Mouse (Mus musculus) heart, embryonic 15.5 days (tissue): ENCODE data around the gene Sass6. TPM values are rescaled to one million over a fixed set of nuclear protein-coding genes. Genes with fewer than 3 reads are reported as not detected.
"Not testable (repeated sequence)": the region's sequence is repeated elsewhere in the genome, so short reads cannot be mapped to it uniquely, and the experiment has no call there.

ENCODE experiments used
- ATAC-seq: fragments of 200-750 bp; cut with Nextera tagmentation; replicated peaks from 2 replicates; pipeline ENCODE4 v1.8.0; 2017; ENCODE audit warnings: low read depth, moderate TSS enrichment; ENCODE audit not compliant: insufficient number of reproducible peaks, insufficient read depth, low FRiP score
- H3K27ac ChIP-seq: fragments of 300-500 bp; sonication (generic); 2 replicates; pipeline ENCODE4 v1.5.1; 2015; ENCODE audit warnings: mild to moderate bottlenecking, inconsistent platforms
- H3K27me3 ChIP-seq: fragments of 300-500 bp; sonication (generic); 2 replicates; pipeline ENCODE4 v1.6.1; 2015; ENCODE audit warnings: inconsistent platforms
- H3K36me3 ChIP-seq: fragments of 300-500 bp; sonication (generic); 2 replicates; pipeline ENCODE4 v1.6.1; 2015; ENCODE audit warnings: mild to moderate bottlenecking, inconsistent platforms
- H3K4me1 ChIP-seq: fragments of 300-500 bp; sonication (generic); replicated peaks from 2 replicates; pipeline ENCODE4 v1.6.1; 2015; ENCODE audit warnings: inconsistent platforms
- H3K4me2 ChIP-seq: fragments of 300-500 bp; sonication (generic); 2 replicates; pipeline ENCODE4 v1.6.1; 2015; ENCODE audit warnings: inconsistent platforms, mild to moderate bottlenecking, moderate library complexity
- H3K4me3 ChIP-seq: fragments of 300-500 bp; sonication (generic); 2 replicates; pipeline ENCODE4 v1.5.1; 2015; ENCODE audit warnings: mild to moderate bottlenecking, inconsistent platforms
- H3K9ac ChIP-seq: fragments of 300-500 bp; sonication (generic); 2 replicates; pipeline ENCODE4 v1.6.1; 2015; ENCODE audit warnings: mild to moderate bottlenecking, inconsistent platforms
- H3K9me3 ChIP-seq: fragments of 300-500 bp; sonication (generic); replicated peaks from 2 replicates; pipeline ENCODE4 v1.6.1; 2016; ENCODE audit warnings: inconsistent platforms
- WGBS: fragments of 180-500 bp; shearing (Covaris S2); methylation state at CpG from one replicate; pipeline ENCODE4 v1.1.7; 2015; ENCODE audit warnings: mixed read lengths; 5-methylcytosine and 5-hydroxymethylcytosine counted together
- polyA plus RNA-seq: library from polyadenylated mRNA; unstranded; fragments of >200 nt; fragmentation: Nextera tagmentation; extraction: Ambion mirVana; gene quantifications from 2 replicates; pipeline ENCODE4 v1.2.1, GENCODE M21; 2015

Gene Sass6
- polyA plus RNA-seq, 1 experiment from 2014 or later, result 12.6 TPM

- peaks cover 27% of the 10 kb centered on the region for H3K4me1 ChIP-seq
Measured at GRCm38 (mm10) chr3:116653278-116653945, 58.6 kb downstream of the Sass6 start.

GRCm38 (mm10) chr3:116654051-116654450 lies 59.3 kb downstream of the Sass6 start:
- H3K36me3 ChIP-seq, H3K9ac ChIP-seq, H3K27ac ChIP-seq, ATAC-seq, H3K4me2 ChIP-seq, H3K4me3 ChIP-seq, H3K9me3 ChIP-seq, H3K27me3 ChIP-seq: not testable (repeated sequence)
- 91% methylated on average over 11 of the region's 11 CpGs for WGBS
- H3K4me1 ChIP-seq, result peaks cover 29% of the 10 kb centered on the region

More at GRCm38 (mm10) chr3:116653278-116653945, 58.6 kb downstream of the Sass6 start:
- peaks cover 5% of the 10 kb centered on the region; the same call in 1 of the 2 replicates for H3K36me3 ChIP-seq
- no peak overlapping the region for H3K27ac ChIP-seq
- no peaks in the 10 kb centered on the region for H3K9me3 ChIP-seq
- no peak overlapping the region for H3K9ac ChIP-seq
- 41% methylated on average over 5 of the region's 5 CpGs for WGBS
- no peaks in the 10 kb centered on the region for H3K27me3 ChIP-seq
- no peak for ATAC-seq
- no peak overlapping the region for H3K4me2 ChIP-seq
- no peak overlapping the region for H3K4me3 ChIP-seq

DNA sequence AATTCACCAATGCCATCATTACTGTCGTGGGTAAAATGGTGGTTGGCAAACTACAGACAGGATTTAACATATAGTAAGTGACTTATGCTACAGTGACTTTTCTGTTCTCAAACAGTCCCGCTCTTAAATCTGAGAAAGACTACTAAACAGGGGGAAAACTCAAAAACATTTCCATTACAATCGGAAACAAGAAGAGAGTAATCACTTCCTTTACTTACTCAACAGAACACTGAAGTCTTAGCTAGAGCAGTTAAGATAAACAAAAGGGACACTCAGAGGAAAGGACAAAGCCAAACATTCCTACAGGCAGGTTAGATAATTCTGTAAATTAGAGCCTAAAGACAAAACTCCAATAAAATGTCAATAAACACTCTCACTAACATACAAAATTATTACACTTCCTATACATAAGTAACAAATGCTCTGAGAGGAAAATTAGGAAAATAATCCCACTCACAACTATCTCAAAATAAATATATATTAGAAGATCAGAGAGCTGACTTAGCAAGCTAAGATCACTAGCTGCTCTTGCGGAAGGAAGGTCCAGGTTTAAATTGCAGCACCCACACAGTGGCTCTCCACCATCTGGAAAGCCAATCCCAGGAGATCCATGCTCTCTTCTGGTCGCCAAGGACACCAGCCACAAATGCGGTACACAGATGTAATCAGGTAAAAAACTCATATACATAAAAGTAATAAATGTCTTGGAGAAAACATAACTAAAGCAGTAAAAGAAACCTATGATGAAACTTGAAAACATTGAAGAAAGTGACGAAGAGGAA lies 61.6 kb downstream of the Sass6 start:
- H3K36me3 ChIP-seq, result no peaks in the 10 kb centered on the region
- no peak overlapping the region for H3K4me3 ChIP-seq
- no peak for ATAC-seq
- H3K9me3 ChIP-seq, result no peaks in the 10 kb centered on the region
- no peak overlapping the region for H3K4me2 ChIP-seq
- no peak overlapping the region for H3K27ac ChIP-seq
- WGBS, result 77% methylated on average over 7 of the region's 7 CpGs
- no peak overlapping the region for H3K9ac ChIP-seq
- H3K4me1 ChIP-seq, result peaks cover 43% of the 10 kb centered on the region
- no peaks in the 10 kb centered on the region for H3K27me3 ChIP-seq

DNA sequence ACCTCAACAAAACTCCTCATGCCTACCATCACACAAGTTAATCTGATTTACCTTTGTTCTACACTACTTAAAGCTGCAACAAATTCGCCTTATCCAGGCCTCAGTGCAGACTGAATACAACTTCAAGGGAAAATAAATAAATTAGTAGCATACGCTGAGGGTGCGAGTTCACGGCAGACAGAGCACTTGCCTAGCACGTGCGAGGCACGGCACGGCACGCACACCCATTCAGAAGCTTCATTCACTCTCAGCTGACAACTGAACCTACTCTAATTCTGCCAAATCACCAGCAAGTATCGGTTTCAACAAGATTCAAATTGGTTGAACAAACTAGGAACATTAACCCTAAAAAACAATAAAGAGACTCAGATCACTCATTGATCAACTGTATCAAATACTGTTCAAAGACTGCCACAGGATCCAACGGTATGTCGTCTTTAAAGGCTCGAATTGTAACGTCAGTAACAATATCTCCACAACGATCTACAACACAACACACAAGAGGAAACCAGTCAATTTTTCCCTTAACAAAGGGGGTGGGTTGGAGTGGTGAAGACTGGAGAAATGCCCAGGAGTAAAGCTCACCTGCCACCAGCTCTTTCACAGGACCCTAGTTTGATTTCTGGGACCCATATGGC lies 64.3 kb downstream of the Sass6 start:
- no peaks in the 10 kb centered on the region for H3K27me3 ChIP-seq
- H3K4me2 ChIP-seq, result no peak overlapping the region
- H3K4me1 ChIP-seq, result peaks cover 33% of the 10 kb centered on the region
- no peak for ATAC-seq
- H3K4me3 ChIP-seq, result no peak overlapping the region
- H3K36me3 ChIP-seq, result no peaks in the 10 kb centered on the region
- WGBS, result 84% methylated on average over 15 of the region's 15 CpGs
- H3K9me3 ChIP-seq, result no peaks in the 10 kb centered on the region
- H3K9ac ChIP-seq, result no peak overlapping the region
- no peak overlapping the region for H3K27ac ChIP-seq

DNA sequence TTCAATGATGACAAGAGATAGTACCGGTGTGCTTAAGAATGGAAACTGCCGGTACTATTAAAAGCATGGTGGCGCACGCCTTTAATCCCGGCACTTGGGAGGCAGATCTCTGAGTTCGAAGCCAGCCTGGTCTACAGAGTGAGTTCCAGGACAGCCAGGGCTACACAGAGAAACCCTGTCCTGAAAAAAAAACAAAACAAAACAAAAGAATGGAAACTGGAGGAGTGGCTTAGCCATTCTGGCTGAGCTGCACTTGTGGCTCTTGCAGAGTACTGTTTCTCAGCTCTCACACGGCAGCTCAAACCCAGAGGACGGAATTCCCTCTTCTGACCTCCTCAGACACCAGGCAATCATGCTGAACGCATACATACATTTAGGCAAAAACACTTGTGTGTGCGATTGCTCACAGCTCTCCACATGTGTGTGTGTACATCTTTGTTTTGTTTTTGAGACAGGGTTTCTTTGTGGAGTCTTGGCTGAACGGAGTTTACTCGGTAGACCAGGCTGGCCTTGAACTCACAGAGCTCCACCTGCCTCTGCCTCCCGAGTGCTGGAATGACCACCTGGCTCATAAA lies 65.2 kb downstream of the Sass6 start:
- H3K4me2 ChIP-seq, result peak overlapping the region; percentile 69; the same call in 1 of the 2 replicates
- H3K9ac ChIP-seq, result no peak overlapping the region
- no peak for ATAC-seq
- WGBS, result 67% methylated on average over 13 of the region's 13 CpGs
- no peaks in the 10 kb centered on the region for H3K9me3 ChIP-seq
- peaks cover 32% of the 10 kb centered on the region for H3K4me1 ChIP-seq
- H3K27me3 ChIP-seq, result no peaks in the 10 kb centered on the region
- no peak overlapping the region for H3K27ac ChIP-seq
- no peak overlapping the region for H3K4me3 ChIP-seq
- H3K36me3 ChIP-seq, result no peaks in the 10 kb centered on the region

- Histone ChIP-seq H3K4me1 (peaks cover 28% of the 10 kb centered on the region), H3K36me3 (no peaks in the 10 kb centered on the region), H3K4me3 (peak overlapping the region; percentile 89), H3K4me2 (peak overlapping the region; percentile 69), H3K27ac (peak overlapping the region; percentile 90), H3K9me3 (no peaks in the 10 kb centered on the region), H3K27me3 (no peaks in the 10 kb centered on the region), H3K9ac (peak overlapping the region; percentile 95)
- ATAC-seq, result no peak
- WGBS, result 5% methylated on average over 16 of the region's 16 CpGs
Measured at GRCm38 (mm10) chr3:116661288-116661869, 66.6 kb downstream of the Sass6 start.

DNA sequence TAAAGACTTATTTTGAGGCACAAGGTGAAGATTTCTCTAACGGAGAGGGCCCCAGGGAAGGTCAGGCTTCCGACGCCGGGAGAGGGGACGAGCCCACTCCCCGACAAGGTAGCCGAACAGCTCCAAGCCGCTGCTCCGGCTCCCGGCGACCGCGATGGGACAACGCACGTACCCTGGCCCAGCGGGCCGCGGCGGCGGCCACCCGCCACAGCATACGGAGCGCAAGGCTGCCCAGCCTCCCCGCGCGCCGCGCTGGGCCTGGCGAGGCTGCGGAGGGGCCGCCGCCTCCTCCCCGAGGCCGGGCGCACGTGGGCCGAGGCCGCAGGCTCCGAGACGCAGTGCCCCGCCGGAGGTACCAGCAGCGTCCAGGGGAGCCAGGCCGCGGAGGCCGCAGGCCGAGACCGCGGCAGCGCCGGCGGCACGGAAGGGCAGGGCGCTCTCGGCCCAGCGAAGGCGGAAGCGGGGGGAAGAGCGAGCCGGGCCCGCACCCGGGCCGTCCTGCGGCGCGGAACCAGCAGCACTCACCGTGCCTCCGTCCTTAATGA lies 67.2 kb downstream of the Sass6 start:
- Histone ChIP-seq H3K4me2 (peak overlapping the region; percentile 69), H3K9ac (peak overlapping the region; percentile 95), H3K4me3 (peak overlapping the region; percentile 89), H3K27me3 (no peaks in the 10 kb centered on the region), H3K9me3 (no peaks in the 10 kb centered on the region), H3K4me1 (peaks cover 24% of the 10 kb centered on the region), H3K36me3 (no peaks in the 10 kb centered on the region), H3K27ac (peak overlapping the region; percentile 90)
- ATAC-seq, result peak; percentile 82
- under 1% methylated on average over 53 of the region's 68 CpGs for WGBS

- under 1% methylated on average over 39 of the region's 39 CpGs for WGBS
Measured at GRCm38 (mm10) chr3:116662463-116662863, 67.7 kb downstream of the Sass6 start, which contains the start of gene Mfsd14a. Mfsd14a (minus strand) TSS chr3:116662677.

DNA sequence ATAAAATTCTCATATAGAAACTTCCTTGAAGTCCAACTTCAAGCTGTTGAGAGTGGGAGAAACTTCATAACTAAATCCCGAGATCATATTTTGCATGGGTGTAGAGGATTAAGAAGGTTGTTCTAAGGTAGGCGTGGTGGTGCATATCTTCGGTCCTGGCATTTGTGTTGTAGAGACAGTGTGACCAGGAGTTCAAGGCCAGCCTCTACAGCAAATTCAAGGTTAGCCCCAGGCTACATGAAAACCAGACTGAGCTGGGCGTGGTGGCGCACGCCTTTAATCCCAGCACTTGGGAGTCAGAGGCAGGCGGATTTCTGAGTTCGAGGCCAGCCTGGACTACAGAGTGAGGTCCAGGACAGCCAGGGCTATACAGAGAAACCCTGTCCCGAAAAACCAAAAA lies 69.5 kb downstream of the Sass6 start:
- H3K4me1 ChIP-seq, result peaks cover 22% of the 10 kb centered on the region
- not testable (repeated sequence) for H3K9ac ChIP-seq, H3K4me3 ChIP-seq, H3K27me3 ChIP-seq, H3K4me2 ChIP-seq, ATAC-seq, H3K36me3 ChIP-seq, H3K27ac ChIP-seq, H3K9me3 ChIP-seq
- 93% methylated on average over 9 of the region's 9 CpGs for WGBS

More at GRCm38 (mm10) chr3:116662463-116662863, 67.7 kb downstream of the Sass6 start, which contains the start of gene Mfsd14a:
- Histone ChIP-seq H3K36me3 (no peaks in the 10 kb centered on the region), H3K27me3 (no peaks in the 10 kb centered on the region), H3K9me3 (no peaks in the 10 kb centered on the region), H3K4me3 (peak within 1 kb of the TSS; percentile 89), H3K4me1 (peaks cover 24% of the 10 kb centered on the region), H3K4me2 (peak within 1 kb of the TSS; percentile 69), H3K27ac (peak within 1 kb of the TSS; percentile 90), H3K9ac (peak within 1 kb of the TSS; percentile 95)
- peak; percentile 99 for ATAC-seq
